Mouse (Mus musculus): ENCODE measurements around the gene Cntnap2. TPM values are rescaled to one million over a fixed set of nuclear protein-coding genes. Genes with fewer than 3 reads are reported as not detected.

Gene Cntnap2
- total and polyA plus RNA-seq, 3 experiments = 0.05 TPM; not detected in 2

DNA sequence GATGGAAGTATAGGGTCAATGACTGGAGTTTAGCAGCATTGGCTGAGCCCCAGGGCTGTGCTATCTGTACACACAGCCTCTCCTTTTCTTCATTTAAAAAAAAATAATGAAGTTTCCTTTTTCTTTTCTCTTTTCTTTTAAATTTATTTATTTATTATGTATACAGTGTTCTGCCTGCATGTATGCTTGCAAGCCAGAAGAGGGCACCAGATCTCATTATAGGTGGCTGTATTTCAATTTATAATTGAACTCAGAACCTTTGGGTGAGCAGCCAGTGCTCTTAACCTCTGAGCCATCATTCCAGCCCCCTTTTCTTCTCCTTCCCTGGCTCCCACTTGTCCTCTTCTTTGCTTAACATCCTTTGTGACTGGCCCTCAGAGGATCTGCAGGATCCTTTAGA, 1807.2 kb downstream of the Cntnap2 start:
- no peak for DNase-seq (ENCODE audit: low spot score)
- no peak for ATAC-seq (ENCODE audit: extremely low read depth, insufficient number of reproducible peaks, low FRiP score, poor library complexity, severe bottlenecking)
- Histone ChIP-seq H3K4me1 (ENCODE audit: insufficient read depth, low read depth, low read length) (no peaks in the 10 kb centered on the region), H3K9me3 (replicated peaks) (no peaks in the 10 kb centered on the region), H3K4me3 (ENCODE audit: low read depth, low read length) (no peak overlapping the region), H3K27me3 (ENCODE audit: insufficient read depth, low read length) (no peaks in the 10 kb centered on the region), H3K36me3 (replicated peaks) (no peaks in the 10 kb centered on the region)
- no peak for TF ChIP-seq POLR2AphosphoS5 (IDR thresholded peaks at IDR 0.05; ENCODE audit: insufficient replicate concordance, low read depth, low read length)
- no peak for TF ChIP-seq CTCF (IDR thresholded peaks at IDR 0.05; ENCODE audit: low read depth, low read length)
- no peak for TF ChIP-seq GATA2 (IDR thresholded peaks at IDR 0.05; ENCODE audit: borderline replicate concordance, low read depth, low read length)
- no peak for TF ChIP-seq TAL1 (conservative IDR thresholded peaks at IDR 0.05; ENCODE audit: low read depth, low read length)
- no peak for TF ChIP-seq GATA1 (IDR thresholded peaks at IDR 0.05; ENCODE audit: borderline replicate concordance, low read length)

DNA sequence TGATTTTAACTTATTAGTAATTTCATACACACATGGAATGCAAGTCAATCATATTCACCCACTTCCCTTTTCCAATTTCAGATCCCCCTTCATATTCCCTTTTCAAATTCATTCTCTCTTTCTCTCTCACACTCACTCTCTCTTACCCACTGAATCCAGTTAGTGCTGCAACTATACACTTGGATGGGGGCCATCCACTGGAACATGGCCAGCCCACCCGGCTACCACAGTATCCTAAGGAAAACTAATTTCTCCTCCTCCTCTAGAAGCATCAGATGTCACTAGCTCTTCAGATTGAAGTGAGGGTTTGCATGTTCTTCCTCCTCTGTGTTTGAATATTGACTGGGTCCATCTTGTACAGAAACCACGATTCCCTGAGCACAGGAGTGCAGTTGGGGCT, 1827.1 kb downstream of the Cntnap2 start:
- Histone ChIP-seq H3K4me3 (ENCODE audit: low read depth, low read length) (no peak overlapping the region), H3K4me1 (ENCODE audit: insufficient read depth, low read depth, low read length) (no peaks in the 10 kb centered on the region), H3K36me3 (replicated peaks) (no peaks in the 10 kb centered on the region), H3K27me3 (ENCODE audit: insufficient read depth, low read length) (no peaks in the 10 kb centered on the region), H3K9me3 (replicated peaks) (no peaks in the 10 kb centered on the region)
- no peak for ATAC-seq (ENCODE audit: extremely low read depth, insufficient number of reproducible peaks, low FRiP score, poor library complexity, severe bottlenecking)
- no peak for DNase-seq (ENCODE audit: low spot score)
- TF ChIP-seq TAL1 (conservative IDR thresholded peaks at IDR 0.05; ENCODE audit: low read depth, low read length) (no peak), CTCF (IDR thresholded peaks at IDR 0.05; ENCODE audit: low read depth, low read length) (no peak), POLR2AphosphoS5 (IDR thresholded peaks at IDR 0.05; ENCODE audit: insufficient replicate concordance, low read depth, low read length) (no peak), GATA2 (IDR thresholded peaks at IDR 0.05; ENCODE audit: borderline replicate concordance, low read depth, low read length) (no peak), GATA1 (IDR thresholded peaks at IDR 0.05; ENCODE audit: borderline replicate concordance, low read length) (no peak)

DNA sequence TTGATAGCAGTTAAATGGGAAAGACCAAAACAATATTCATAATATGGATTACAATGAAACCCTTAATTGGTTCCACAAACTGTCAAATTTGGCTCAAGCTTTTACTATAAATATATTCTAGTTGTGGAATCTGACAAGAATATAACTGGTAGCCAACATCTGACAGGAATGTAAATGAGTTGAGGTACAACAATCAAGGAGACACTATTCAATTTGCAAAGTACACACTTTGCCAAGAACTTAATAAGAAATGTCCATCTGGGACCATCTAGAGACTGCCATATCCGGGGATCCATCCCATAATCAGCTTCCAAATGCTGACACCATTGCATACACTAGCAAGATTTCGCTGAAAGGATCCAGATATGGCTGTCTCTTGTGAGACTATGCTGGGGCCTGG, 1850.0 kb downstream of the Cntnap2 start:
- Histone ChIP-seq H3K27me3 (ENCODE audit: insufficient read depth, low read length) (no peaks in the 10 kb centered on the region), H3K4me1 (ENCODE audit: insufficient read depth, low read depth, low read length) (no peaks in the 10 kb centered on the region), H3K9me3 (replicated peaks) (no peaks in the 10 kb centered on the region), H3K36me3 (replicated peaks) (no peaks in the 10 kb centered on the region), H3K4me3 (ENCODE audit: low read depth, low read length) (no peak overlapping the region)
- ATAC-seq (ENCODE audit: extremely low read depth, insufficient number of reproducible peaks, low FRiP score, poor library complexity, severe bottlenecking) (no peak), DNase-seq (ENCODE audit: low spot score) (no peak)
- TF ChIP-seq GATA1 (IDR thresholded peaks at IDR 0.05; ENCODE audit: borderline replicate concordance, low read length) (no peak), CTCF (IDR thresholded peaks at IDR 0.05; ENCODE audit: low read depth, low read length) (no peak), GATA2 (IDR thresholded peaks at IDR 0.05; ENCODE audit: borderline replicate concordance, low read depth, low read length) (no peak), TAL1 (conservative IDR thresholded peaks at IDR 0.05; ENCODE audit: low read depth, low read length) (no peak), POLR2AphosphoS5 (IDR thresholded peaks at IDR 0.05; ENCODE audit: insufficient replicate concordance, low read depth, low read length) (no peak)

GRCm38 (mm10) chr6:46918701-46919274, 1859.6 kb downstream of the Cntnap2 start:
- no peak for TF ChIP-seq GATA2 (IDR thresholded peaks at IDR 0.05; ENCODE audit: borderline replicate concordance, low read depth, low read length)
- H3K36me3 ChIP-seq (replicated peaks) = no peaks in the 10 kb centered on the region
- ATAC-seq (ENCODE audit: extremely low read depth, insufficient number of reproducible peaks, low FRiP score, poor library complexity, severe bottlenecking) (no peak), DNase-seq (ENCODE audit: low spot score) (no peak)
- H3K9me3 ChIP-seq (replicated peaks) = no peaks in the 10 kb centered on the region
- H3K27me3 ChIP-seq (ENCODE audit: insufficient read depth, low read length) = no peaks in the 10 kb centered on the region
- no peaks in the 10 kb centered on the region for H3K4me1 ChIP-seq (ENCODE audit: insufficient read depth, low read depth, low read length)
- no peak overlapping the region for H3K4me3 ChIP-seq (ENCODE audit: low read depth, low read length)

DNA sequence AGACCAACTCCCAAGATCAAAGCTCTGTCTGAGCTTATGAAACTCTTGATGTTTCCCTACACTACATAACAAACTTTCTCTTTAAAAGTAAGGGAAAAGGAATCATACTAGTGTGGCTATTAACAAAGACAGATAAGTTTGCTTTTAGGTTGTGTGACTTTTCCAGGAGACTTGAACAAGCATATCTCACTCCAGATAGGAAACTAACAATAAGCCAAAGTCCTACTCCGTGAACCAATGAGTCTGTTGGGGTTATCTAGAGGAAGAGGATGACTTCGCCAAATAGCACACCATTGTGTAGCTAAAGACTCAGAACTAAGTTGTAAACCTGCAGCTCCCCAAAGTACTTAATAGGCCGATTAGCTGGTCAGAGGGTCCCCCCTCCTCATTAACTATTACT, 1860.8 kb downstream of the Cntnap2 start:
- H3K4me3 ChIP-seq (ENCODE audit: low read depth, low read length) = no peak overlapping the region
- no peaks in the 10 kb centered on the region for H3K36me3 ChIP-seq (replicated peaks)
- no peaks in the 10 kb centered on the region for H3K9me3 ChIP-seq (replicated peaks)
- no peaks in the 10 kb centered on the region for H3K4me1 ChIP-seq (ENCODE audit: insufficient read depth, low read depth, low read length)
- no peaks in the 10 kb centered on the region for H3K27me3 ChIP-seq (ENCODE audit: insufficient read depth, low read length)
- DNase-seq (ENCODE audit: low spot score) (no peak), ATAC-seq (ENCODE audit: extremely low read depth, insufficient number of reproducible peaks, low FRiP score, poor library complexity, severe bottlenecking) (no peak)
- no peak for TF ChIP-seq CTCF (IDR thresholded peaks at IDR 0.05; ENCODE audit: low read depth, low read length)
- no peak for TF ChIP-seq GATA2 (IDR thresholded peaks at IDR 0.05; ENCODE audit: borderline replicate concordance, low read depth, low read length)
- no peak for TF ChIP-seq GATA1 (IDR thresholded peaks at IDR 0.05; ENCODE audit: borderline replicate concordance, low read length)
- no peak for TF ChIP-seq POLR2AphosphoS5 (IDR thresholded peaks at IDR 0.05; ENCODE audit: insufficient replicate concordance, low read depth, low read length)
- no peak for TF ChIP-seq TAL1 (conservative IDR thresholded peaks at IDR 0.05; ENCODE audit: low read depth, low read length)

- no peak for ATAC-seq (ENCODE audit: extremely low read depth, insufficient number of reproducible peaks, low FRiP score, poor library complexity, severe bottlenecking)
- TF ChIP-seq POLR2AphosphoS5 (IDR thresholded peaks at IDR 0.05; ENCODE audit: insufficient replicate concordance, low read depth, low read length) (no peak), TAL1 (conservative IDR thresholded peaks at IDR 0.05; ENCODE audit: low read depth, low read length) (no peak), GATA1 (IDR thresholded peaks at IDR 0.05; ENCODE audit: borderline replicate concordance, low read length) (no peak), GATA2 (IDR thresholded peaks at IDR 0.05; ENCODE audit: borderline replicate concordance, low read depth, low read length) (no peak), CTCF (IDR thresholded peaks at IDR 0.05; ENCODE audit: low read depth, low read length) (no peak)
- no peaks in the 10 kb centered on the region for H3K9me3 ChIP-seq (replicated peaks)
- H3K36me3 ChIP-seq (replicated peaks) = no peaks in the 10 kb centered on the region
- no peaks in the 10 kb centered on the region for H3K27me3 ChIP-seq (ENCODE audit: insufficient read depth, low read length)
- no peak overlapping the region for H3K4me3 ChIP-seq (ENCODE audit: low read depth, low read length)
- no peaks in the 10 kb centered on the region for H3K4me1 ChIP-seq (ENCODE audit: insufficient read depth, low read depth, low read length)
- DNase-seq (ENCODE audit: low spot score) = no peak
These were observed 1865.6 kb downstream of the Cntnap2 start for GRCm38 (mm10) chr6:46924709-46925108.

Measured in G1E (cell line).